Mouse (Mus musculus) testis, adult 2 months (tissue): ENCODE data around the gene Pea15a.

Experiments
- CTCF ChIP-seq: fragments of 200-500 bp; IDR thresholded peaks from 2 replicates; pipeline ENCODE4 v1.5.1; 2012; ENCODE audit warnings: low read depth, mild to moderate bottlenecking, inconsistent platforms, low read length, moderate library complexity; ENCODE audit not compliant: control insufficient read depth, insufficient read depth, insufficient replicate concordance
- POLR2A ChIP-seq: fragments of 200-500 bp; IDR thresholded peaks from 2 replicates; pipeline ENCODE4 v1.6.1; 2012; ENCODE audit warnings: low read depth, mild to moderate bottlenecking, inconsistent platforms, low read length, moderate library complexity; ENCODE audit not compliant: control insufficient read depth

- TF ChIP-seq CTCF (no peak), POLR2A (no peak)
These were observed 38.7 kb downstream of the Pea15a start for GRCm38 (mm10) chr1:172167911-172168310.
